Mouse (Mus musculus) liver, embryonic 14.5 days (tissue): Measurements from ENCODE around the gene F12.

Experiments used
- CTCF ChIP-seq: IDR thresholded peaks from 2 replicates; pipeline ENCODE4 v1.5.1; 2016; ENCODE audit warnings: antibody characterized with exemption, low read depth, control low read depth
- EP300 ChIP-seq: IDR thresholded peaks from 2 replicates; pipeline ENCODE4 v1.6.1; 2016; ENCODE audit warnings: antibody characterized with exemption, low read depth

GRCm38 (mm10) chr13:55369531-55370114, 57.0 kb downstream of the F12 start, which contains the start of gene Rgs14:
- no peak for TF ChIP-seq CTCF
- no peak for TF ChIP-seq EP300
